Mouse (Mus musculus) megakaryocyte, embryonic 14.5 days (primary cell): Measurements from ENCODE around the gene Tulp1.

ENCODE experiments used
- FLI1 ChIP-seq: IDR thresholded peaks from 2 replicates; pipeline ENCODE4 v1.6.1; 2012; ENCODE audit warnings: low read length, inconsistent platforms, mixed read lengths
- GATA1 ChIP-seq: IDR thresholded peaks from 3 replicates; pipeline ENCODE4 v1.6.1; 2012; ENCODE audit warnings: mixed read lengths, low read length, inconsistent platforms, borderline replicate concordance

DNA sequence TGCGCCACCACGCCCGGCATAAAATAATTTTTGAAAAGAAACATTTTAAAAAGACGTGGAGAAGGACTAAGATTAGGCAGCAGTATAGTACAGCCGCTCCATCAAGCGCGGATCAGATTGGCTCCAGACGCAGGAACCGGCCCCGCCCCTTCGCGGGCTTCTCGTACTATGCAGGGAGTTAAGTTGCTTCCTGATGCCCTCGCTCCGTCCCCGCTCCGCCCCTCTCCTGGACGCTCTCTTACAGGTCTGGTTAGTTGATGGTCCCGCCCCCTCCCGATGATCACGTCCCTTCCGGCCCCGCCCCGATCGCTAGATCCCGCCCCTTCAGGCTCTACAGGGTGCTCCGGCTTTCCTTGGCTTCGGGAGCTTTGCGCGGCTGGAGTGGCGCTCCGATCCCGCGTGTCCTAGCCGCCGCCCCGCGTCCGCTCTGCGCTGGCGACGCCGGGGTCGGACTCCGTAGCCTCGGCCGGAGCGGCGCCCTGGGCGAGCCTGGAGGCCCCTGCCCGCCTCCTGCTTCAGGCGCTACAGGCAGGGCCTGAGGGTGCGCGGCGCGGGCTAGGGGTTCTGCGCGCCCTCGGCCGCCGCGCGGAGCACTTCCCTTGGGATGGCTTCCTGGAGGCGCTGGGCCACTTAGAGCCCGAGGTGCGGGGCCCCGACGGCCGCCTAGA lies 51.7 kb downstream of the Tulp1 start, which contains the start of gene Fance:
- no peak for TF ChIP-seq GATA1
- no peak for TF ChIP-seq FLI1
